Mouse (Mus musculus) limb, embryonic 12.5 days (tissue): Measurements from ENCODE around the gene Vnn1. TPM values are rescaled to one million over a fixed set of nuclear protein-coding genes. Genes with fewer than 3 reads are reported as not detected.
A peak's percentile ranks its signal among the peaks of the same experiment; 100 is the strongest.

Source experiments
- ATAC-seq: fragments of 200-750 bp; cut with Nextera tagmentation; 2 replicates; pipeline ENCODE4 v1.8.0; 2017; ENCODE audit warnings: low read depth, moderate TSS enrichment; ENCODE audit not compliant: insufficient number of reproducible peaks, insufficient read depth, low FRiP score, low TSS enrichment
- H3K27ac ChIP-seq: fragments of 300-500 bp; sonication (generic); 2 replicates; pipeline ENCODE4 v1.5.1; 2016; ENCODE audit warnings: mild to moderate bottlenecking, moderate library complexity
- H3K27me3 ChIP-seq: fragments of 300-500 bp; sonication (generic); 2 replicates; pipeline ENCODE4 v1.6.1; 2016; ENCODE audit warnings: mild to moderate bottlenecking, moderate library complexity
- H3K36me3 ChIP-seq: fragments of 300-500 bp; sonication (generic); 2 replicates; pipeline ENCODE4 v1.6.1; 2016; ENCODE audit warnings: mild to moderate bottlenecking, moderate library complexity
- H3K4me1 ChIP-seq: fragments of 300-500 bp; sonication (generic); replicated peaks from 2 replicates; pipeline ENCODE4 v1.6.1; 2016
- H3K4me2 ChIP-seq: fragments of 300-500 bp; sonication (generic); 2 replicates; pipeline ENCODE4 v1.6.1; 2016; ENCODE audit warnings: mild to moderate bottlenecking, moderate library complexity
- H3K4me3 ChIP-seq: fragments of 300-500 bp; sonication (generic); replicated peaks from 2 replicates; pipeline ENCODE4 v1.5.1; 2016; ENCODE audit warnings: mild to moderate bottlenecking
- H3K9ac ChIP-seq: fragments of 300-500 bp; sonication (generic); replicated peaks from 2 replicates; pipeline ENCODE4 v1.6.1; 2016; ENCODE audit warnings: mild to moderate bottlenecking, moderate library complexity
- H3K9me3 ChIP-seq: fragments of 300-500 bp; sonication (generic); 2 replicates; pipeline ENCODE4 v1.6.1; 2016; ENCODE audit warnings: mild to moderate bottlenecking, moderate library complexity
- WGBS: fragments of 180-500 bp; shearing (Covaris S2); methylation state at CpG from one replicate; pipeline ENCODE4 v1.1.7; 2016; 5-methylcytosine and 5-hydroxymethylcytosine counted together
- polyA plus RNA-seq: library from polyadenylated mRNA; unstranded; fragments of >200 nt; fragmentation: Nextera tagmentation; extraction: Ambion mirVana; gene quantifications from 2 replicates; pipeline ENCODE4 v1.2.1, GENCODE M21; 2016

The Vnn1 gene
- 0.61 and 1.0 TPM in 2 replicates for polyA plus RNA-seq

GRCm38 (mm10) chr10:23894601-23895349, at the start of gene Vnn1:
TSS of gene Vnn1 (plus strand) at chr10:23894688.
- Histone ChIP-seq H3K4me1 (peaks cover 11% of the 10 kb centered on the region; the same call in 1 of the 2 replicates), H3K36me3 (no peaks in the 10 kb centered on the region), H3K9ac (0 out of 2 replicates have a peak within 1 kb of the TSS, but pooled peaks have one; percentile 35), H3K9me3 (no peaks in the 10 kb centered on the region), H3K27ac (no peak within 1 kb of the TSS), H3K4me3 (peak within 1 kb of the TSS; percentile 27), H3K4me2 (peak within 1 kb of the TSS; percentile 65), H3K27me3 (no peaks in the 10 kb centered on the region)
- 22% methylated on average over 21 of the region's 21 CpGs for WGBS
- peak; percentile 66; the same call in 1 of the 2 replicates for ATAC-seq

- Histone ChIP-seq H3K27me3 (no peaks in the 10 kb centered on the region), H3K4me2 (no peak within 1 kb of the TSS), H3K27ac (no peak within 1 kb of the TSS), H3K4me1 (no peaks in the 10 kb centered on the region), H3K4me3 (no peak within 1 kb of the TSS), H3K9ac (no peak within 1 kb of the TSS), H3K36me3 (no peaks in the 10 kb centered on the region), H3K9me3 (no peaks in the 10 kb centered on the region)
- no peak for ATAC-seq
- WGBS: 87% methylated on average over 4 of the region's 4 CpGs
Measured at GRCm38 (mm10) chr10:23851228-23851912, 43.1 kb upstream of the Vnn1 start, which contains the start of gene Vnn3. TSS of gene Vnn3 (plus strand) at chr10:23851462.

GRCm38 (mm10) chr10:23852096-23852495, 42.4 kb upstream of the Vnn1 start:
- Histone ChIP-seq H3K27ac (no peak overlapping the region), H3K4me2 (no peak overlapping the region), H3K4me1 (no peaks in the 10 kb centered on the region), H3K36me3 (no peaks in the 10 kb centered on the region), H3K9ac (no peak overlapping the region), H3K27me3 (no peaks in the 10 kb centered on the region), H3K9me3 (no peaks in the 10 kb centered on the region), H3K4me3 (no peak overlapping the region)
- ATAC-seq: no peak
- 86% methylated on average over 2 of the region's 2 CpGs for WGBS

GRCm38 (mm10) chr10:23864362-23865312, 29.9 kb upstream of the Vnn1 start:
- Histone ChIP-seq H3K27me3 (no peaks in the 10 kb centered on the region), H3K9me3 (peaks cover 16% of the 10 kb centered on the region), H3K4me1 (no peaks in the 10 kb centered on the region), H3K4me2 (no peak overlapping the region), H3K27ac (no peak overlapping the region), H3K9ac (no peak overlapping the region), H3K36me3 (no peaks in the 10 kb centered on the region), H3K4me3 (no peak overlapping the region)
- ATAC-seq: no peak
- 76% methylated on average over 9 of the region's 9 CpGs for WGBS

- Histone ChIP-seq H3K36me3 (no peaks in the 10 kb centered on the region), H3K4me2 (no peak overlapping the region), H3K4me3 (no peak overlapping the region), H3K9ac (no peak overlapping the region), H3K9me3 (no peaks in the 10 kb centered on the region), H3K4me1 (no peaks in the 10 kb centered on the region), H3K27me3 (no peaks in the 10 kb centered on the region), H3K27ac (no peak overlapping the region)
- 90% methylated on average over 6 of the region's 6 CpGs for WGBS
- no peak for ATAC-seq
Measured at GRCm38 (mm10) chr10:23880695-23881094, 13.8 kb upstream of the Vnn1 start.

GRCm38 (mm10) chr10:23884910-23885309, 9.6 kb upstream of the Vnn1 start:
- no peak for ATAC-seq
- Histone ChIP-seq H3K9ac (no peak overlapping the region), H3K4me2 (no peak overlapping the region), H3K4me3 (no peak overlapping the region), H3K4me1 (no peaks in the 10 kb centered on the region), H3K27ac (no peak overlapping the region), H3K27me3 (no peaks in the 10 kb centered on the region), H3K9me3 (no peaks in the 10 kb centered on the region), H3K36me3 (no peaks in the 10 kb centered on the region)
- WGBS: 92% methylated on average over 1 of the region's 1 CpGs

- Histone ChIP-seq H3K27ac (no peak overlapping the region), H3K27me3 (no peaks in the 10 kb centered on the region), H3K4me1 (no peaks in the 10 kb centered on the region), H3K4me3 (no peak overlapping the region), H3K9ac (no peak overlapping the region), H3K9me3 (no peaks in the 10 kb centered on the region), H3K4me2 (no peak overlapping the region), H3K36me3 (no peaks in the 10 kb centered on the region)
- no peak for ATAC-seq
- 85% methylated on average over 3 of the region's 3 CpGs for WGBS
Measured at GRCm38 (mm10) chr10:23886060-23886459, 8.4 kb upstream of the Vnn1 start.

- 93% methylated on average over 1 of the region's 1 CpGs for WGBS
- Histone ChIP-seq H3K9me3 (no peaks in the 10 kb centered on the region), H3K4me1 (peaks cover 11% of the 10 kb centered on the region; the same call in 1 of the 2 replicates), H3K27ac (no peak overlapping the region), H3K27me3 (no peaks in the 10 kb centered on the region), H3K36me3 (no peaks in the 10 kb centered on the region), H3K4me3 (no peak overlapping the region), H3K9ac (no peak overlapping the region), H3K4me2 (no peak overlapping the region)
- no peak for ATAC-seq
Measured at GRCm38 (mm10) chr10:23892987-23893386, 1.5 kb upstream of the Vnn1 start.

- H3K9ac ChIP-seq: no peak overlapping the region
- WGBS: 75% methylated on average over 7 of the region's 7 CpGs
- ATAC-seq: no peak
- H3K27me3 ChIP-seq: no peaks in the 10 kb centered on the region
- peaks cover 11% of the 10 kb centered on the region; the same call in 1 of the 2 replicates for H3K4me1 ChIP-seq
- H3K36me3 ChIP-seq: no peaks in the 10 kb centered on the region
- no peaks in the 10 kb centered on the region for H3K9me3 ChIP-seq
- no peak overlapping the region for H3K27ac ChIP-seq
- H3K4me3 ChIP-seq: no peak overlapping the region
- 0 out of 2 replicates have a peak overlapping the region, but pooled peaks have one; percentile 65 for H3K4me2 ChIP-seq
Measured at GRCm38 (mm10) chr10:23895376-23895775, 888 bp downstream of the Vnn1 start.

- Histone ChIP-seq H3K4me1 (no peaks in the 10 kb centered on the region), H3K27ac (no peak overlapping the region), H3K9me3 (no peaks in the 10 kb centered on the region), H3K27me3 (no peaks in the 10 kb centered on the region), H3K36me3 (no peaks in the 10 kb centered on the region), H3K9ac (no peak overlapping the region), H3K4me2 (no peak overlapping the region), H3K4me3 (no peak overlapping the region)
- 89% methylated on average over 3 of the region's 3 CpGs for WGBS
- ATAC-seq: no peak
Measured at GRCm38 (mm10) chr10:23901119-23901518, 6.6 kb downstream of the Vnn1 start.

GRCm38 (mm10) chr10:23905661-23906060, 11.2 kb downstream of the Vnn1 start:
- no peak for ATAC-seq
- Histone ChIP-seq H3K9ac (no peak overlapping the region), H3K27me3 (no peaks in the 10 kb centered on the region), H3K27ac (no peak overlapping the region), H3K4me3 (no peak overlapping the region), H3K4me2 (no peak overlapping the region), H3K4me1 (no peaks in the 10 kb centered on the region), H3K9me3 (no peaks in the 10 kb centered on the region), H3K36me3 (no peaks in the 10 kb centered on the region)
- 90% methylated on average over 1 of the region's 1 CpGs for WGBS
